Mouse (Mus musculus) skeletal muscle tissue, postnatal 0 days (tissue): ENCODE data around the gene Mif4gd. TPM values are rescaled to one million over a fixed set of nuclear protein-coding genes. Genes with fewer than 3 reads are reported as not detected.

Source experiments
- polyA plus RNA-seq: library from polyadenylated mRNA; unstranded; fragments of >200 nt; fragmentation: Nextera tagmentation; extraction: Ambion mirVana; gene quantifications from 2 replicates; pipeline ENCODE4 v1.2.1, GENCODE M21; 2015

Gene Mif4gd
- 30.1 and 42.9 TPM in 2 replicates for polyA plus RNA-seq

DNA sequence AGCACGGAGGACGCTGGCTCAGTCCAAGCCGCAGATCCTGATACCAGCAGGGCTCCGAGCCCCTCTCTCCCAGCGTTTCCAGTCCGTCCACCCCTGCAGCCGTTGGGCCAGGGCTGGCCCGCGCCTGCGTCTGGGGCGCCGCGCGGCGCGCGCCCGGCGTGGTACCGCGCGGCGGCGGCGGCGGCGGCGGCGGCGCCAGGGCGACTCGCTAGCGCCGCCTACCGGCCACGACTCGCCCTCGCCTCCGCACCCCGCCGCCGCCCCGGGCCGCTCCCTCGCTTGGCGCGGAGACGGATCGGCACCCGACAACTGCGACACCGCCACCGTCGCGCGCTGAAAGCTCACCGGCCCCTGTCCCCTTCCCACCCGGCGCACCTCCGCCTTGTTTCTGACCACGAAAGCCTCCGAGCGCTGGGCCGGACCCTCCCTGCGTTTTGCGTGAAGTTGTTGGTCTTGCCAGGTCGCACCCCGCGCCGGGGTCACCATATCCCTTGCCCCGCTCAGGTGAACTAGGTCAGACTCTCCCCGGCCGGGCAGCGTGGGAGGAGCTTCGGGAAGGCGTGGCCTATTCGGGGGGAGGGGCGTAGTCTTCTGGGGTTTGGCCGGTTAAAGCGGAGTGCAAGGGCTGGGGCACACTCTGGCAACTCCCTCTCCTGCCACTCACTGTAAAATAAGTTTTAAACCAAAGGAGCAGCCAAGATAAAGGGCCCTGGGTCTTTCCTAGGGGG lies at the start of gene Mif4gd:
Gene Mif4gd, minus strand, starts transcription at position 560 of the 728 bp plus-strand sequence.

DNA sequence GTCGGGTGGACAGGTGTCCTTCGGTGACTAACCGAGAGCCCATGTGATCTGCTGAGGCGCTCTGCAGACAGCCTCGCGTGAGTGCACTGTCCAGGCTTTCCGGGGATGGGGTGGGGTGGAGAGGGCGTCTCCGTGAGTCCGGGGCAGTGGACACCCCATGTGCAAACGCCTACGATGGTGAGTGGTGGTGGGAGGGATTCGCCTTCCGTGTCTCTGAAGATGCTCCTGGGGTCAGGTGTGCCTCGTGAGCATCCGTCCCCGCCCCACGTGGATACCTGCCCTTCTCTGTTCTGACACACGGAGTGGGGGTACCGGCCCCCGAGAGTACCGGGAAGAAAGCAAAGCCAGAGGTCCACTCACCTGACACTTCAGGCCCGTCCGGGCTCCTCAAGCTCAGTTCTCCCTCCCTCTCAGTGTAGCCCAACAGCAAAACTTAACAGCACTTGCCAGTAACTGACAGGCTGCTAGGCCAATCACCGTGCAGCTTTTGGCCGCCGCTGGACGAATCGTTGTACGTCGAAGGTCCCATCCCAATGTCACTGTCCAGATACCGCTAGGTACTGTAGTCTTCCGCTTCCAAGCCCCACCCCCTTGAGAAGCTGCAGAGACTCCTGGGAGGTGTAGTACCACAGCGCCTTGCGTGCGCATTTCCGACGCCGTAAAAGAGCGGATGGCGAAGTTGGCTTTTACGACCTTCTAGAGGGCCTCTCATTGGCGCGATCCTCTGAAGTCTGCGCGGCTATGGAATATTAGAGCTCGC lies 15.1 kb upstream of the Mif4gd start, which contains the start of gene Slc25a19:
Gene Slc25a19, minus strand, starts transcription at position 591 of the 760 bp plus-strand sequence.

DNA sequence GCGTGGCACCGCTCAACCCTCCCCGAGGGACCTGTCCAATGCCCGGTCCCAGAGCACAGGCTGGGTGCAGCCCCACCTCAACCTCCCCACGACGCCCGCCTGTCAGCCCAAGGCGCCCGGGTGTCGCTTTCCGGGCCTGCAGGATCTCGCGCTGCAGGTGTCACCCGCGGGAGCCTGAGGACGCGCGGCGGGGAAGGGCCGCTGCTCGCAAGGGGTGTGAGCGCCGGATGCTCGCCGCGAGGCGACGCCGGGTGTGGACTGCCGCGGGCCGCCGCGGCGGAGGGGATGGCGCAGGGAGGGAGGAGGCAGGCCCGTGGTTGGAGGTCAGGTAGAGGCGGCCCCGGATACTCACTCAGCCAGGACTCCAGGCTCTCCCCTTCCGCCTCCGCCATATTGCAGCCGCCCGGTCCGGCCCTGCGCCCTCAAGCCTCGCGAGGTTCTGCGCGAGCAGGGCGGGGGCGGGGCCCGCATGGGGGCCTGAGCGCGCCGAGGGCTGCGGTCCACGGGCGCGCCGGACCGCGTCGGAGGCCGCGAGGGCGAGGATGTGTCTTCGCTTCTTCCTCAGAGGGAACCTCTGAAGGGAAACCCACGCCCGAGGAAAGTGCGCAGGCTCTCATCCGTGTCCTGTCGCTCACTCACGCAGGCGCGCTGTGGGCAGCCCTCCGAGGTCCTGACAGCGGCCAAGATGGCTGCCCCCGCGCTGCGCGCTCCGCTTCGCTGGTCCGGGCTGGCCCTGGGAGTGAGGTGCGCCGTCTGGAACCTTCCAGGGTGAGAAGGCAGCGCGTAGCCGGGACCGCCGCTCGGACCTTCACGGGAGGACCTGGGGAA lies 9.1 kb downstream of the Mif4gd start, which contains the start of the genes Mrps7 and Gga3:
Gene Mrps7, plus strand, starts transcription at position 450 of the 828 bp plus-strand sequence.
Gene Gga3, minus strand, starts transcription at position 576 of the 828 bp plus-strand sequence.

DNA sequence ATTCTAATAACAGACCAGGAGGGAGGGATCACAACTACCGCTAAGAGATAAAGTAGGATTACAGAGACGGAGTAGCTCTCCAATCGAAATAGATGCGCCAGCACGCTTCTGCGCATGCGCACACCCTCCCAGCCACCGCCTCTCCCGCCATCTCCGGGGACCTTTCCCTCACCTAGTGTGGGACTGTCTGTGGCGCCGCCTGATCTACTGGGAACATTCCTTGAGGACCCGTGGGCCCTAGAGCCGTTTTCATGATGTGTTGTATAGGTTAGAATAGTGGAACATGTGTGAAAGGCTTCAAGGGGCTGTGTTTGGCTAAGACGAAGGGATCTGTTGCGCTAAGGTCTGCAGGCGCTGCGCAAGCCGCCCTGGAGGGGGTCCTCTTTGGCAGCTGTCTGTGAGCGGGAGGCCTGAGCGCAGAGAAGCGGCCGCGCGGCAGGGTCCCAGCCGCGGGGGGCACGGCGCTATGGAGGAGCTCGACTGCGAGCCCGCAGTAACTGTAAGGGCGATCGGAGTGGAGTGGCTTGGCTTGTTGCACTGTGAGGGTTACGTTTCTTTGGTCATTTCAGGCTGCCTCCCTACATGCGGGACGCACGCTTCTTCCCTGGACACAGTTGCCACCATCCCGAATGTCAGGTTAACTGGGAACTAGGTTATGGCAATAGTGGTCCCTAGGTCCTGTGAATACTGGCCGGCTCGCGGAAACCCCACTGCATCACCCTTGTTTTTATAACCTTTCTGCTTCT lies 48.5 kb downstream of the Mif4gd start, which contains the start of gene Nup85:
Gene Nup85, plus strand, starts transcription at position 371 of the 746 bp plus-strand sequence.

Other genes starting within 250 kb of the Mif4gd start
- gene Hid1, start 245.2 kb downstream of the Mif4gd start, polyA plus RNA-seq: 5.1 and 5.5 TPM in 2 replicates
- gene Cdr2l, start 231.1 kb downstream of the Mif4gd start, polyA plus RNA-seq: 5.0 and 6.7 TPM in 2 replicates
- gene Mrpl58, start 209.2 kb downstream of the Mif4gd start, polyA plus RNA-seq: 125 TPM in 2 replicates
- gene Atp5h, start 193.0 kb downstream of the Mif4gd start, polyA plus RNA-seq: 1,386 and 1,505 TPM in 2 replicates
- 8.6 and 9.3 TPM in 2 replicates for gene Kctd2, start 192.8 kb downstream of the Mif4gd start, polyA plus RNA-seq
- gene Trim80, start 172.4 kb downstream of the Mif4gd start, polyA plus RNA-seq: not detected in 2 replicates
- 0.15 and 0.23 TPM in 2 replicates for gene Slc16a5, start 150.5 kb downstream of the Mif4gd start, polyA plus RNA-seq
- 2.2 and 3.2 TPM in 2 replicates for gene Armc7, start 137.3 kb downstream of the Mif4gd start, polyA plus RNA-seq
- gene Nt5c, start 121.1 kb downstream of the Mif4gd start, polyA plus RNA-seq: 27.5 and 42.0 TPM in 2 replicates
- 563 and 597 TPM in 2 replicates for gene Jpt1, start 98.6 kb downstream of the Mif4gd start, polyA plus RNA-seq
- gene Sumo2, start 76.7 kb downstream of the Mif4gd start, polyA plus RNA-seq: 392 and 414 TPM in 2 replicates
- 41.2 and 48.4 TPM in 2 replicates for gene Nup85, start 48.5 kb downstream of the Mif4gd start, polyA plus RNA-seq
- 94.2 and 98.5 TPM in 2 replicates for gene Mrps7, start 9.0 kb downstream of the Mif4gd start, polyA plus RNA-seq
- 6.8 and 9.8 TPM in 2 replicates for gene Gga3, start 8.9 kb downstream of the Mif4gd start, polyA plus RNA-seq
- gene Slc25a19, start 15.3 kb upstream of the Mif4gd start, polyA plus RNA-seq: 18.5 and 27.4 TPM in 2 replicates
- gene Grb2, start 95.6 kb upstream of the Mif4gd start, polyA plus RNA-seq: 83.7 and 94.0 TPM in 2 replicates
- gene Tmem94, start 152.5 kb upstream of the Mif4gd start, polyA plus RNA-seq: 13.5 and 14.3 TPM in 2 replicates
- 7.4 and 7.9 TPM in 2 replicates for gene Caskin2, start 200.7 kb upstream of the Mif4gd start, polyA plus RNA-seq
- gene Tsen54, start 201.8 kb upstream of the Mif4gd start, polyA plus RNA-seq: 18.6 and 21.4 TPM in 2 replicates
- 13.0 and 14.3 TPM in 2 replicates for gene Llgl2, start 211.1 kb upstream of the Mif4gd start, polyA plus RNA-seq
- gene Myo15b, start 245.4 kb upstream of the Mif4gd start, polyA plus RNA-seq: 0.19 and 0.31 TPM in 2 replicates